In genomic region chr3:87859813-87860212, GRCm38 (mm10) we compare ENCODE assay signal across 7 mouse cellular contexts. TPM values are rescaled to one million over a fixed set of nuclear protein-coding genes. Genes with fewer than 3 reads are reported as not detected.
DNase-seq lines count a peak whose midpoint lies in the region; ATAC-seq lines count a peak whose summit lies in the region.

No protein-coding gene starts in this region.

- intact Hi-C loops in heart, postnatal 36 days (cut with DNase I), result loop anchor here (5.0 kb wide), 1 partner anchor 63 kb away; the partner anchor contains the start of genes Insrr and Ntrk1

- DNase-seq in MEL-GATA-1-ER (ENCODE audit: extremely low read depth, low read depth), result peak; percentile 61
- DNase-seq in adrenal gland, postnatal 36 days, result peak; percentile 51 to 72
- peak; percentile 60 to 64 for DNase-seq in heart, postnatal 36 days
- peak; percentile 49 to 81 for DNase-seq in layer of hippocampus, adult 8-10 months (ENCODE audit: low spot score in 2 of 2)
- DNase-seq in lung, postnatal 14 days, result peak; percentile 73
- peak; percentile 73 to 80 for DNase-seq in right cerebral cortex, postnatal 10 days (ENCODE audit: low spot score in 2 of 2)

- peak; percentile 85 for ATAC-seq in erythroblast, adult 5-6 weeks (replicated peaks; ENCODE audit: low FRiP score, poor library complexity, severe bottlenecking)

RNA-seq across cellular contexts. Expression of gene Sh2d2a, which starts 13.3 kb away (rescaled TPM):
- under 1 TPM in 1 of 2 experiments, not detected in 1; 0.36 TPM for total RNA-seq in adrenal gland, postnatal 36 days (2021)
- not detected in 2 replicates for total RNA-seq in erythroblast, adult 5-6 weeks (2015; ENCODE audit: low replicate concordance)
- not detected in 2 replicates for total RNA-seq in erythroblast, adult 5-6 weeks (2017; ENCODE audit: low replicate concordance)
- total RNA-seq in heart, postnatal 36 days (2021), result under 1 TPM in 1 of 2 experiments, not detected in 1; 0.08 TPM
- not detected for total RNA-seq in layer of hippocampus, adult 8-10 months (2022)

RNA-seq across cellular contexts. Expression of gene Prcc, which starts 25.6 kb away (rescaled TPM):
- 10 to 100 TPM; 49.2 to 57.4 TPM for total RNA-seq in adrenal gland, postnatal 36 days (2021)
- total RNA-seq in erythroblast, adult 5-6 weeks (2015; ENCODE audit: low replicate concordance), result 13.2 and 14.8 TPM in 2 replicates
- 17.4 and 17.8 TPM in 2 replicates for total RNA-seq in erythroblast, adult 5-6 weeks (2017; ENCODE audit: low replicate concordance)
- 10 to 100 TPM; 47.5 to 51.6 TPM for total RNA-seq in heart, postnatal 36 days (2021)
- 10 to 100 TPM; 53.2 to 58.8 (median 53.7) TPM for total RNA-seq in layer of hippocampus, adult 8-10 months (2022)

RNA-seq across cellular contexts. Expression of gene Pear1, which starts 35.7 kb away (rescaled TPM):
- 10 to 100 TPM; 20.3 to 30.7 TPM for total RNA-seq in adrenal gland, postnatal 36 days (2021)
- total RNA-seq in erythroblast, adult 5-6 weeks (2015; ENCODE audit: low replicate concordance), result 0.63 and 1.9 TPM in 2 replicates
- total RNA-seq in erythroblast, adult 5-6 weeks (2017; ENCODE audit: low replicate concordance), result 0.42 TPM in 1 of 2 replicates, not detected in the other
- total RNA-seq in heart, postnatal 36 days (2021), result 10 to 100 TPM; 19.5 to 22.5 TPM
- 10 to 100 TPM; 10.5 to 12.7 (median 12.2) TPM for total RNA-seq in layer of hippocampus, adult 8-10 months (2022)

RNA-seq across cellular contexts. Expression of gene Hdgf, which starts 46.3 kb away (rescaled TPM):
- 100 to 1,000 TPM; 187 TPM for total RNA-seq in adrenal gland, postnatal 36 days (2021)
- 99.5 and 116 TPM in 2 replicates for total RNA-seq in erythroblast, adult 5-6 weeks (2015; ENCODE audit: low replicate concordance)
- 131 and 168 TPM in 2 replicates for total RNA-seq in erythroblast, adult 5-6 weeks (2017; ENCODE audit: low replicate concordance)
- total RNA-seq in heart, postnatal 36 days (2021), result 100 to 1,000 TPM; 106 to 115 TPM
- total RNA-seq in layer of hippocampus, adult 8-10 months (2022), result 100 to 1,000 TPM; 137 to 145 (median 140) TPM

RNA-seq across cellular contexts. Expression of gene Mrpl24, which starts 59.5 kb away (rescaled TPM):
- 100 to 1,000 TPM; 116 to 130 TPM for total RNA-seq in adrenal gland, postnatal 36 days (2021)
- total RNA-seq in erythroblast, adult 5-6 weeks (2015; ENCODE audit: low replicate concordance), result 24.0 and 39.1 TPM in 2 replicates
- 16.0 and 23.0 TPM in 2 replicates for total RNA-seq in erythroblast, adult 5-6 weeks (2017; ENCODE audit: low replicate concordance)
- 10 to 100 TPM; 69.5 to 75.1 TPM for total RNA-seq in heart, postnatal 36 days (2021)
- total RNA-seq in layer of hippocampus, adult 8-10 months (2022), result 10 to 100 TPM; 58.6 to 59.7 (median 59.5) TPM

Comparison
In these comparisons a context has a peak if more than half of its experiments do, and no peak if none do; other contexts are left out.
1. Peak in every context shown above with its lines: DNase-seq and ATAC-seq.